Mouse (Mus musculus) stomach, postnatal 0 days (tissue): ENCODE measurements around the gene Thsd7a. TPM values are rescaled to one million over a fixed set of nuclear protein-coding genes. Genes with fewer than 3 reads are reported as not detected.

Source experiments
- ATAC-seq: fragments of 200-750 bp; cut with Nextera tagmentation; 2 replicates; pipeline ENCODE4 v1.8.0; 2017; ENCODE audit not compliant: low FRiP score, low TSS enrichment
- DNase-seq: peaks from one replicate; pipeline ENCODE4 v3.0.0-alpha.2; 2016; ENCODE audit warnings: low spot score
- H3K27ac ChIP-seq: fragments of 300-500 bp; sonication (generic); replicated peaks from 2 replicates; pipeline ENCODE4 v1.5.1; 2014; ENCODE audit warnings: mild to moderate bottlenecking, control low read depth
- H3K27me3 ChIP-seq: fragments of 300-500 bp; sonication (generic); 2 replicates; pipeline ENCODE4 v1.6.1; 2014; ENCODE audit warnings: low read length; ENCODE audit not compliant: control insufficient read depth, insufficient read depth
- H3K36me3 ChIP-seq: fragments of 300-500 bp; sonication (generic); 2 replicates; pipeline ENCODE4 v1.6.1; 2014; ENCODE audit warnings: low read length, mixed read lengths; ENCODE audit not compliant: control insufficient read depth, insufficient read depth
- H3K4me1 ChIP-seq: fragments of 300-500 bp; sonication (generic); replicated peaks from 2 replicates; pipeline ENCODE4 v1.6.1; 2014; ENCODE audit warnings: antibody characterized with exemption; ENCODE audit not compliant: control insufficient read depth, insufficient read depth
- H3K4me2 ChIP-seq: fragments of 300-500 bp; sonication (generic); replicated peaks from 2 replicates; pipeline ENCODE4 v1.6.1; 2014; ENCODE audit warnings: low read depth, mild to moderate bottlenecking, control low read depth, moderate library complexity
- H3K4me3 ChIP-seq: fragments of 300-500 bp; sonication (generic); 2 replicates; pipeline ENCODE4 v1.5.1; 2014; ENCODE audit warnings: low read depth, low read length, control low read depth
- H3K9ac ChIP-seq: fragments of 300-500 bp; sonication (generic); 2 replicates; pipeline ENCODE4 v1.6.1; 2014; ENCODE audit warnings: mild to moderate bottlenecking, low read length, control low read depth, mixed read lengths
- H3K9me3 ChIP-seq: fragments of 300-500 bp; sonication (generic); 2 replicates; pipeline ENCODE4 v1.6.1; 2016; ENCODE audit warnings: low read length; ENCODE audit not compliant: control insufficient read depth
- CTCF ChIP-seq: IDR thresholded peaks from 2 replicates; pipeline ENCODE4 v1.5.1; 2016; ENCODE audit warnings: antibody characterized with exemption, low read depth, mild to moderate bottlenecking, moderate library complexity
- EP300 ChIP-seq: optimal IDR thresholded peaks from 2 replicates; pipeline ENCODE3; 2016; ENCODE audit warnings: antibody characterized with exemption
- WGBS: fragments of 180-500 bp; shearing (Covaris S2); extraction: QIAGEN DNeasy Blood & Tissue Kit; methylation state at CpG from one replicate; pipeline ENCODE4 v1.1.7; 2014; 5-methylcytosine and 5-hydroxymethylcytosine counted together
- polyA plus RNA-seq: library from polyadenylated mRNA; unstranded; fragments of >200 nt; fragmentation: Nextera tagmentation; extraction: Ambion mirVana; gene quantifications from 2 replicates; pipeline ENCODE4 v1.2.1, GENCODE M21; 2015

Gene Thsd7a
- polyA plus RNA-seq, 1 experiment from 2014 or later, result 1.1 TPM

DNA sequence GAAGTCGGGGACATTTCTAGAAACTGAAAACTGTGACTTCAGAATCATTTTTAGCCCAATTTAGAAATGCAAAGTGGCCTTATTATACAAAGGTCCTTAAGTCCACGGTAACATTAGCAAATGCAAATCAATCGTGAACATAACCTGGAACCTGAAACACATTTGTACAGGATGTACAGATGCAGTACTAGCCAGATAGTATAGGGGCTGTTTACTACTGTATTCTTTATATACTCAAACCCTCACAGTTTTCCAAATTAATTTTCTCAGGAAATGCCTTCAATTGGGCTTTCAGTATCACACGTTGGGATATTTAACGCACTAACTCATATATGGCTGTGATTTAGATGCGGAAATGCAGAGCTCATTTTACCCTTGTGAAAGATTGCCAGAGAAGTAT is 16.0 kb upstream of the Thsd7a start:
- WGBS, result 88% methylated on average over 6 of the region's 6 CpGs
- no peaks in the 10 kb centered on the region for H3K27me3 ChIP-seq
- H3K9ac ChIP-seq, result no peak overlapping the region
- H3K4me1 ChIP-seq, result no peaks in the 10 kb centered on the region
- H3K36me3 ChIP-seq, result no peaks in the 10 kb centered on the region
- no peak overlapping the region for H3K4me3 ChIP-seq
- no peak for ATAC-seq
- no peak for DNase-seq
- H3K4me2 ChIP-seq, result no peak overlapping the region
- TF ChIP-seq CTCF, result no peak
- TF ChIP-seq EP300, result no peak
- H3K27ac ChIP-seq, result no peak overlapping the region
- no peaks in the 10 kb centered on the region for H3K9me3 ChIP-seq

DNA sequence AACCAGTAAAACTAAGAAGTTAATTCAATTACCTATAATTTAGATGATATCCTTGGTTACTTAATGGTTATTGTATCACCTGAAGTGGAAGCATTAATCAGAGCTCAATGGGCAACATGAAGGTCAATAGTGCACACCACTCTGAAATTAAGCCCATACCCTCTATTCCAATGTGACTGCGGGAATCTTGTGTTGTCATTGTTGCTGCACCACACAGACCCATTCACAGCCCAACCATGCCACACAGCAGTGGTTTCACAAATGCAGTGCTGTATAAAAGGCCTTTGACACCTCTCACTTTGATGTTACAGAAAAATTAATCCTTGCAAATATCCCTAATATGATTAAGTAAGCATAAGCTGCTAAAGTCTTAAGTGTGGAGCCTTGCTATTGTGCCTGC is 15.4 kb upstream of the Thsd7a start:
- no peaks in the 10 kb centered on the region for H3K36me3 ChIP-seq
- TF ChIP-seq EP300, result no peak
- TF ChIP-seq CTCF, result no peak
- no peaks in the 10 kb centered on the region for H3K9me3 ChIP-seq
- no peak overlapping the region for H3K9ac ChIP-seq
- H3K4me1 ChIP-seq, result no peaks in the 10 kb centered on the region
- DNase-seq (no peak), ATAC-seq (no peak)
- 84% methylated on average over 1 of the region's 1 CpGs for WGBS
- no peak overlapping the region for H3K4me3 ChIP-seq
- no peak overlapping the region for H3K27ac ChIP-seq
- H3K27me3 ChIP-seq, result no peaks in the 10 kb centered on the region
- H3K4me2 ChIP-seq, result no peak overlapping the region

DNA sequence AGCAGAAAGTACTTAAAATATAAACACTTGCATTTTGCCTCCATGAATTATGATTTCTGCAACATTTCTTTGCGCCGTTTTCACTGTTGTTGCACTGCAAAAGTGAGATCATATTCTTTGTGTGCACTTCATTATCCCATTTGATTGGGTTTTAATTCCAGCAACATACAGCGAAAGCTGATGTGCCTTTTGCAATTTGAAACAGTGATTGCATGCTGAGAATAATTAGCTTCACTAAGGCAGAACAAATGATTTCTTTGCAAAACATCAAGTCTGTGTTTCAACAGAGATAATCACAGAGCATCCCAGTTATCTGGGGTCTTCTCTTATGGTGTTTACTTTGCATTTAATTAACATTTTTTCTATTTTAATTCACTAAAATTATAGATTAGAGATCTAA is 14.6 kb upstream of the Thsd7a start:
- no peak overlapping the region for H3K4me2 ChIP-seq
- H3K4me1 ChIP-seq, result no peaks in the 10 kb centered on the region
- H3K27me3 ChIP-seq, result no peaks in the 10 kb centered on the region
- no peak overlapping the region for H3K9ac ChIP-seq
- ATAC-seq, result no peak
- 82% methylated on average over 3 of the region's 3 CpGs for WGBS
- H3K36me3 ChIP-seq, result no peaks in the 10 kb centered on the region
- TF ChIP-seq EP300, result no peak
- no peak for TF ChIP-seq CTCF
- no peak for DNase-seq
- no peak overlapping the region for H3K4me3 ChIP-seq
- H3K9me3 ChIP-seq, result no peaks in the 10 kb centered on the region
- H3K27ac ChIP-seq, result no peak overlapping the region

DNA sequence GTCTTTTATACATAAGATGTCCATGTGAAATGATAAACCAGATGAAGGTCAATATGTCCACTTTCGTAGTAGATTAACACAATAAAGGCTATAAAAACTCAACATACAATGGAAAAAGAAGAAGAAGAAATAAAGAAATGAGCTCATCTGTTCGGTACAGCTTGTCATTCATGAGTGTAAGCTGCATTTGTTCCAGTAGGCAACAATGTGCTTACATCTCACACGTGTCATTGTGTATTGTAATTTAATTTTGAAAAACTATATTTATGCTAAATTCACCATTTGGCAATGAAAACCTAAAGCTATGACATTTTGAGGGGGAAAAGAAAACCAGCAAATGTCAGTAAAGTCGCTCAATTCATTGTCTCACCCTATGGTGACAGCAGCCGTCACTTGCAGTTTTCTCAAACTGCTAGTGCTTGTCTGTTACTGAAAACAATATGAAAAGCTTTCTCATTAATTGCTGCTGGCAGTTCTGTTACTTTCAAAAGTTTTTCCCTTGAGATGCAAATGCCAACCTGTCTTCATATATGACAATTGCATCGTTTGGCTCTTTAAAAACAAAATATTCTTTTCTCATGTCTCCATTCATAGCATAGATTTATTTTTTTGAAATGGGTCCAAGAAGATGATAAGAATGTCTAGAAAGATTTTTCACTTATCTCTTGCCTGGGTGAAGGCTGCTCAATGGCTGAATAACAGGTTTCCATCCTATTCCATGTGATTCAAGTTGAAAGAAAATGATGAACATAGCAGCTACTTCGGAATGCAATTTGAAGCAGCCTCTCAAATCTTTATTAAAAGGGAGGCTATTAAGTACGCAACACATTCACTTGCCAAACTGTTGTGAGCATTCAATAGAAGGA is 10.4 kb upstream of the Thsd7a start:
- Histone ChIP-seq H3K36me3 (no peaks in the 10 kb centered on the region), H3K4me2 (no peak overlapping the region), H3K27ac (no peak overlapping the region), H3K4me1 (no peaks in the 10 kb centered on the region), H3K9me3 (no peaks in the 10 kb centered on the region), H3K4me3 (no peak overlapping the region), H3K9ac (no peak overlapping the region), H3K27me3 (no peaks in the 10 kb centered on the region)
- ATAC-seq (no peak), DNase-seq (no peak)
- WGBS, result 84% methylated on average over 8 of the region's 8 CpGs
- TF ChIP-seq CTCF, result no peak
- TF ChIP-seq EP300, result no peak

DNA sequence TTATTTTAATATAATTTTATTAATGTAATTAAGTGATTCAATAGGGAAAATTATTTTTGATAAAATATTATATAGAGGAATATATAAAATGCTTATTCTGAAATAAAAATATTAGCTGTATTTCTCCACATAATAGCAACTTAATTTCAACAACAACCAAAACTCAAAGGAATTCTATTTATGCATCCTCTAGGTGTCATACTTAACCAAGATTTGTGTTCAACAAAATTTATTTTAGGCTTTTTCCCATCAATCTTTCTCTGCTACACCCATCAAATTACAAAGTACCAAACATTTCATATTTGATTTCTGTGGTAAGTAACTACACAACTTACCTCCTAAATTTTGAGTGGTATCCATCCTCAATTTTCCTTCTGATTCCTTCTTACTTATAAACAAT is 3.1 kb upstream of the Thsd7a start:
- no peak overlapping the region for H3K4me2 ChIP-seq
- DNase-seq (no peak), ATAC-seq (no peak)
- no peak overlapping the region for H3K4me3 ChIP-seq
- H3K4me1 ChIP-seq, result 0 out of 2 replicates have a peak, but pooled peaks cover 3% of the 10 kb centered on the region
- no peak overlapping the region for H3K27ac ChIP-seq
- no peaks in the 10 kb centered on the region for H3K9me3 ChIP-seq
- H3K36me3 ChIP-seq, result no peaks in the 10 kb centered on the region
- no peak for TF ChIP-seq CTCF
- TF ChIP-seq EP300, result no peak
- no peaks in the 10 kb centered on the region for H3K27me3 ChIP-seq
- no peak overlapping the region for H3K9ac ChIP-seq

DNA sequence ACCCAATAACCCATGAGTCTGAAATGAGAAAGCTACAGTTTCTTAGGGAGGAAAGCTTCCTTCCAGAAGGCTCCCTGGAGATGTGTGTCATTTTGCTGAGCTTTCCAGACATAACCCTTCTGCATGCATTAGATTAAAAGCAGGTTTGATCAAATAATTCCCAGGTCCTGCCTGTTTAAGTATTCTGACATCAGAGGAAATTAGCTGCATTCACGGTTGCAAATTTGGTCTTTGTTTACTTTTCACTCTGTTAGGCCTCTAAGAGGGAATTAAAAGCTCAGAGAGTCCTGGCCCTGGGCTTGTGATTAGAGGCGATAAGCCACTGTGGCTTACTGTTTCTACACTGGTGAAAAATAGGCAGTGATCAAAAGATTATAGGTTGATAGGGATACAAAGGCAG is 1.2 kb upstream of the Thsd7a start:
- H3K4me3 ChIP-seq, result no peak overlapping the region
- H3K9me3 ChIP-seq, result no peaks in the 10 kb centered on the region
- no peak for TF ChIP-seq EP300
- TF ChIP-seq CTCF, result no peak
- no peaks in the 10 kb centered on the region for H3K27me3 ChIP-seq
- ATAC-seq (no peak), DNase-seq (no peak)
- H3K4me1 ChIP-seq, result 0 out of 2 replicates have a peak, but pooled peaks cover 3% of the 10 kb centered on the region
- no peak overlapping the region for H3K4me2 ChIP-seq
- H3K9ac ChIP-seq, result no peak overlapping the region
- no peak overlapping the region for H3K27ac ChIP-seq
- 16% methylated on average over 2 of the region's 2 CpGs for WGBS
- H3K36me3 ChIP-seq, result no peaks in the 10 kb centered on the region
